Mouse (Mus musculus) heart, embryonic 15.5 days (tissue): ENCODE data around the gene Ccn1. TPM values are rescaled to one million over a fixed set of nuclear protein-coding genes. Genes with fewer than 3 reads are reported as not detected.

Experiments
- polyA plus RNA-seq: library from polyadenylated mRNA; unstranded; fragments of >200 nt; fragmentation: Nextera tagmentation; extraction: Ambion mirVana; gene quantifications from 2 replicates; pipeline ENCODE4 v1.2.1, GENCODE M21; 2015

Gene Ccn1
- polyA plus RNA-seq, 1 experiment from 2014 or later = 60.4 TPM

Other genes with a start within 250 kb of the Ccn1 start
- 20.4 and 21.1 TPM in 2 replicates for gene Znhit6, start 73.8 kb downstream of the Ccn1 start, polyA plus RNA-seq
- 21.0 and 25.4 TPM in 2 replicates for gene Ddah1, start 108.7 kb upstream of the Ccn1 start, polyA plus RNA-seq